20 mouse cellular contexts compared by ENCODE assay signal in the genomic region with DNA sequence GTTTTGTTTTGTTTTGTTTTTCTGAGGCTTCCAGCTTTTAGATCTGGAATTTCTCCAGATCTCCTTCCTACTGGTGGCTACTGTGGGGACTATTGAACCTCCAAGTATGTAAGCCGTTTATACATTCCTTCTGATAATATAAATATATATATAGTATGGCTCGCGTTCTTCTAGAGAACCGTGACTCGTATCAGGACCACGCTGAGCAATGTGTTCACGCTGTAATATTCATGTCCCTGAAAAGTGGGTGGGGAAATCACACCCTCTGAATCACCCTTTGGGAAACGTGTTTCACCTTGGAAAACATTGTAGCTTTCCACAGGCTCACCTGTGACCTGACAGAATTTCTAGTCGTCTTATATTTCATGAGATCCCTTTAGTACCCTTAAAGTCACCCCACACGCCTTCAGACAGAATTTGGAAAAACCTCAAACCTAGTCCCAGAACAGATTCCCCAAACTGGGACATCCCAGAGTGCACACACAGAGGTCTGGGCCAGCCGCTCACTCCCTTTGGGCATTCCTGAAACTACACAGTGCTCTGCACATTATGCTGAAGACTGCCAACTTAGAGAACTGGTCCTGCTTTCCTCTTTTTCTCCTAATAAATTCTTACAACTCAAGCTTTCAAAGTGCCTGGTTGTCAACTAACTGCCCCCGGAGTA. TPM values are rescaled to one million over a fixed set of nuclear protein-coding genes. Genes with fewer than 3 reads are reported as not detected.
DNase-seq lines count a peak whose midpoint lies in the region; ATAC-seq and TF ChIP-seq lines count a peak whose summit lies in the region.
"Had no signal": no experiment of that assay in that cellular context is flagged by ENCODE, and none has a peak within 500 bp of the region (broad histone marks: within the 10 kb centered on the region; RNA-seq: fewer than 3 reads in every experiment).

No protein-coding gene starts in this region.

- H3K4me2 ChIP-seq in limb, embryonic 13.5 days (replicated peaks), result no peak overlapping the region
- peak overlapping the region; percentile 17; the same call in 1 of the 2 replicates for H3K4me2 ChIP-seq in heart, embryonic 16.5 days (ENCODE audit: low read depth, low read length)
- H3K4me2 ChIP-seq in midbrain, embryonic 15.5 days, result no peak overlapping the region
- H3K4me2 ChIP-seq: embryonic facial prominence, embryonic 15.5 days; liver, embryonic 15.5 days; neural tube, embryonic 12.5 days had no signal

- H3K9ac ChIP-seq in limb, embryonic 13.5 days, result no peak overlapping the region
- peak overlapping the region; percentile 43 for H3K9ac ChIP-seq in heart, embryonic 16.5 days (ENCODE audit: low read length)
- H3K9ac ChIP-seq in midbrain, embryonic 15.5 days, result no peak overlapping the region
- H3K9ac ChIP-seq: embryonic facial prominence, embryonic 15.5 days; liver, embryonic 15.5 days; neural tube, embryonic 12.5 days had no signal

- intact Hi-C loops in gastrocnemius, adult 2 months (cut with DNase I), result no loop called here

- TF ChIP-seq CTCF in gastrocnemius, adult 2 months (IDR thresholded peaks at IDR 0.05), result no peak

- no peak for DNase-seq in gastrocnemius, adult 2 months
- no peak for DNase-seq in gastrocnemius, adult 18-20 months (ENCODE audit: low spot score)
- DNase-seq in limb, embryonic 10.5 days (ENCODE audit: low spot score), result no peak
- DNase-seq in right cerebral cortex, postnatal 36 days (ENCODE audit: low spot score in 2 of 2), result no peak
- DNase-seq: adrenal gland, postnatal 25 days; cerebellum, adult 9-10 months; kidney, adult 18-20 months; liver; midbrain, embryonic 14.5 days; right cerebral cortex, postnatal 25 days had no signal

- peak overlapping the region; percentile 64 for H3K27ac ChIP-seq in gastrocnemius, adult 2 months
- no peak overlapping the region for H3K27ac ChIP-seq in limb, embryonic 13.5 days
- no peak overlapping the region for H3K27ac ChIP-seq in limb, embryonic 10.5 days
- peak overlapping the region; percentile 92 for H3K27ac ChIP-seq in heart, embryonic 16.5 days (ENCODE audit: low read length)
- no peak overlapping the region for H3K27ac ChIP-seq in midbrain, embryonic 15.5 days
- H3K27ac ChIP-seq: embryonic facial prominence, embryonic 15.5 days; hindbrain, embryonic 10.5 days; left cerebral cortex, adult 2 months; liver, embryonic 15.5 days; neural tube, embryonic 12.5 days had no signal

- 70% methylated on average over 12 of the region's 12 CpGs for WGBS in limb, embryonic 13.5 days
- 88% methylated on average over 12 of the region's 12 CpGs for WGBS in limb, embryonic 10.5 days
- WGBS in heart, embryonic 16.5 days, result 40% methylated on average over 12 of the region's 12 CpGs
- 93% methylated on average over 12 of the region's 12 CpGs for WGBS in midbrain, embryonic 15.5 days

- peak; percentile 48; the same call in 1 of the 2 replicates for ATAC-seq in limb, embryonic 13.5 days (ENCODE audit: low FRiP score, low read depth)
- ATAC-seq in heart, embryonic 16.5 days (replicated peaks; ENCODE audit: extremely low read depth, insufficient read depth, low FRiP score), result peak; percentile 24; the same call in 1 of the 2 replicates
- ATAC-seq in midbrain, embryonic 15.5 days (replicated peaks), result no peak
- ATAC-seq: forebrain, embryonic 14.5 days; hindbrain, embryonic 16.5 days had no signal

- H3K36me3 ChIP-seq in limb, embryonic 13.5 days, result no peaks in the 10 kb centered on the region
- H3K36me3 ChIP-seq in limb, embryonic 10.5 days, result no peaks in the 10 kb centered on the region
- H3K36me3 ChIP-seq in heart, embryonic 16.5 days (ENCODE audit: control insufficient read depth, insufficient read depth), result no peaks in the 10 kb centered on the region
- no peaks in the 10 kb centered on the region for H3K36me3 ChIP-seq in midbrain, embryonic 15.5 days (replicated peaks)
- H3K36me3 ChIP-seq: embryonic facial prominence, embryonic 15.5 days; hindbrain, embryonic 10.5 days; liver, embryonic 15.5 days; neural tube, embryonic 12.5 days had no signal

- no peaks in the 10 kb centered on the region for H3K9me3 ChIP-seq in limb, embryonic 13.5 days
- no peaks in the 10 kb centered on the region for H3K9me3 ChIP-seq in limb, embryonic 10.5 days (replicated peaks)
- no peaks in the 10 kb centered on the region for H3K9me3 ChIP-seq in heart, embryonic 16.5 days (replicated peaks; ENCODE audit: control insufficient read depth, low read length)
- H3K9me3 ChIP-seq in midbrain, embryonic 15.5 days, result no peaks in the 10 kb centered on the region
- H3K9me3 ChIP-seq: embryonic facial prominence, embryonic 15.5 days; hindbrain, embryonic 10.5 days; liver, embryonic 15.5 days; neural tube, embryonic 12.5 days had no signal

- no peaks in the 10 kb centered on the region for H3K4me1 ChIP-seq in limb, embryonic 13.5 days
- peaks cover 8% of the 10 kb centered on the region; the same call in 1 of the 2 replicates for H3K4me1 ChIP-seq in limb, embryonic 10.5 days
- peaks cover 12% of the 10 kb centered on the region for H3K4me1 ChIP-seq in heart, embryonic 16.5 days (ENCODE audit: control insufficient read depth, insufficient read depth, low read length)
- no peaks in the 10 kb centered on the region for H3K4me1 ChIP-seq in midbrain, embryonic 15.5 days
- H3K4me1 ChIP-seq: embryonic facial prominence, embryonic 15.5 days; hindbrain, embryonic 10.5 days; liver, embryonic 15.5 days; neural tube, embryonic 12.5 days had no signal

- peaks cover 43% of the 10 kb centered on the region for H3K27me3 ChIP-seq in limb, embryonic 13.5 days
- peaks cover 31% of the 10 kb centered on the region; the same call in 1 of the 2 replicates for H3K27me3 ChIP-seq in limb, embryonic 10.5 days (ENCODE audit: low read depth, poor library complexity, severe bottlenecking)
- no peaks in the 10 kb centered on the region for H3K27me3 ChIP-seq in heart, embryonic 16.5 days (ENCODE audit: control insufficient read depth, insufficient read depth, low read length)
- no peaks in the 10 kb centered on the region for H3K27me3 ChIP-seq in midbrain, embryonic 15.5 days (replicated peaks)
- H3K27me3 ChIP-seq: neural tube, embryonic 12.5 days had no signal

- no peak overlapping the region for H3K4me3 ChIP-seq in gastrocnemius, adult 2 months
- H3K4me3 ChIP-seq in limb, embryonic 13.5 days, result no peak overlapping the region
- no peak overlapping the region for H3K4me3 ChIP-seq in limb, embryonic 10.5 days
- no peak overlapping the region for H3K4me3 ChIP-seq in heart, embryonic 16.5 days (ENCODE audit: low read length)
- no peak overlapping the region for H3K4me3 ChIP-seq in midbrain, embryonic 15.5 days
- H3K4me3 ChIP-seq: embryonic facial prominence, embryonic 15.5 days; hindbrain, embryonic 10.5 days; left cerebral cortex, adult 2 months; liver, embryonic 15.5 days; neural tube, embryonic 12.5 days had no signal

RNA-seq across cellular contexts. Expression of a gene that starts 13.6 kb away (rescaled TPM):
- 1 to 10 TPM; 1.2 to 1.4 TPM for total RNA-seq in gastrocnemius, adult 2 months (2021)
- 1 to 10 TPM; 2.0 to 2.7 TPM for total RNA-seq in gastrocnemius, adult 18-20 months (2021)
- 5.2 and 5.5 TPM in 2 replicates for polyA plus RNA-seq in limb, embryonic 13.5 days (2015; fragmentation: Nextera tagmentation; extraction: Ambion mirVana)
- 2.8 and 3.1 TPM in 2 replicates for polyA plus RNA-seq in limb, embryonic 10.5 days (2016; fragmentation: Nextera tagmentation; extraction: Ambion mirVana)
- polyA plus RNA-seq in heart, embryonic 16.5 days (2015; fragmentation: Nextera tagmentation; extraction: Ambion mirVana), result 17.9 and 23.0 TPM in 2 replicates
- 5.8 and 6.4 TPM in 2 replicates for polyA plus RNA-seq in midbrain, embryonic 15.5 days (2015; fragmentation: Nextera tagmentation; extraction: Ambion mirVana)

RNA-seq across cellular contexts. Expression of a gene that starts 32.2 kb away (rescaled TPM):
- total RNA-seq in gastrocnemius, adult 2 months (2021), result 100 to 1,000 TPM; 113 TPM
- total RNA-seq in gastrocnemius, adult 18-20 months (2021), result 100 to 1,000 TPM; 107 to 133 TPM
- polyA plus RNA-seq in limb, embryonic 13.5 days (2015; fragmentation: Nextera tagmentation; extraction: Ambion mirVana), result 14.7 and 16.0 TPM in 2 replicates
- 18.0 and 19.8 TPM in 2 replicates for polyA plus RNA-seq in limb, embryonic 10.5 days (2016; fragmentation: Nextera tagmentation; extraction: Ambion mirVana)
- 22.6 and 24.0 TPM in 2 replicates for polyA plus RNA-seq in heart, embryonic 16.5 days (2015; fragmentation: Nextera tagmentation; extraction: Ambion mirVana)
- polyA plus RNA-seq in midbrain, embryonic 15.5 days (2015; fragmentation: Nextera tagmentation; extraction: Ambion mirVana), result 16.8 and 18.1 TPM in 2 replicates

Comparison
In these comparisons a context has a peak if more than half of its experiments do, and no peak if none do; other contexts are left out.
1. H3K27ac ChIP-seq: peak in gastrocnemius, adult 2 months (single experiment) and heart, embryonic 16.5 days (single experiment); none in limb, embryonic 13.5 days (single experiment), limb, embryonic 10.5 days (single experiment) and midbrain, embryonic 15.5 days (single experiment).